Comparison of ENCODE assay signal across 8 mouse cellular contexts in the genomic region with DNA sequence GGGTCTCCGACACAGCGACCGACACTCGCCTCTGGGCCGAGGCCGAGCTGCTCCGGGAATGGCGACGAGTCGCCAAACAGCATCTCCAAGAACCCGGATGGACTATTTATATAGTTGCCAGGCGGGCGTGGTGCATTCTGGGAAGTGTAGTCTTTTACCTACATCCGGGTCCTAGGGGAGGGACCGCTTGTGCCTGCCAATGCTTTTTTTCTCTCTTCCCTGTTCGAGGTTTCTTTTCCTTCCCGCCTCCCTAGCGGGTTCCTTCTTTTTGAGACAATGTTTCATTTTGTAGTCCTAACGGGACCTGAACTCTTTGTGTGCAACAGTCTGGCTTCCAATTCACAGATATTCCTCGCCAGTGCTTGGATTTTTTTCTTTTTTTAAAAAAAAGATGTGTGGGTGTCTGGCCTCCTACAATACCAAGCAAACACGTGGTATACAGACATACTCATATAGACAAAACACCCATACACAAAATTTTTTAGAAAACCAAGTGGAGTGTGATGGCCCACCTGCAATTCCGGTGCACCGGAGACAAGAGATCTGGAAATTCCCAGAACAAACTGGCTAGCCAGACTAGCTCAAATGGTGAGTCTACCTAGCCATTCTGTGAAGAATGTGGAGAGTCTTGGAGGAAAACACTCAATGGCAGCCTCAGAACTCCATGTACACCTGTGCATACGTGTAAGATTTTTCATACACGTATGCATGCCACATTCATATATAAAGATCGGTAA. TPM values are rescaled to one million over a fixed set of nuclear protein-coding genes. Genes with fewer than 3 reads are reported as not detected.
DNase-seq lines count a peak whose midpoint lies in the region; ATAC-seq and TF ChIP-seq lines count a peak whose summit lies in the region.

Rnf10 (minus strand) TSS at position 87 of the 737 bp plus-strand sequence.

- WGBS in forebrain, embryonic 16.5 days: 12% methylated on average over 26 of the region's 26 CpGs
- WGBS in lung, embryonic 14.5 days: 11% methylated on average over 26 of the region's 26 CpGs
- WGBS in olfactory bulb, adult 2 months: 10% methylated on average over 26 of the region's 26 CpGs
- 13% methylated on average over 26 of the region's 26 CpGs for WGBS in thymus, adult 2 months

- peak within 1 kb of the TSS; percentile 70 for H3K4me2 ChIP-seq in forebrain, embryonic 16.5 days (ENCODE audit: low read length)
- peak within 1 kb of the TSS; percentile 82 for H3K4me2 ChIP-seq in lung, embryonic 14.5 days

- H3K9ac ChIP-seq in ES-E14 (ENCODE audit: insufficient read depth, low read depth, low read length, poor library complexity, severe bottlenecking): peak within 1 kb of the TSS; percentile 97
- H3K9ac ChIP-seq in forebrain, embryonic 16.5 days (replicated peaks; ENCODE audit: low read depth, low read length): peak within 1 kb of the TSS; percentile 96
- H3K9ac ChIP-seq in lung, embryonic 14.5 days: peak within 1 kb of the TSS; percentile 96

- peak; percentile 99 for TF ChIP-seq POLR2A in olfactory bulb, adult 2 months (IDR thresholded peaks at IDR 0.05; ENCODE audit: insufficient read depth, low read depth, low read length)
- peak; percentile 98 for TF ChIP-seq POLR2A in thymus, adult 2 months (IDR thresholded peaks at IDR 0.05; ENCODE audit: control insufficient read depth, extremely low read depth, insufficient read depth, low read length, poor library complexity)

- intact Hi-C loops in heart, postnatal 36 days (cut with DNase I): loop anchor here (2.0 kb wide), 1 partner anchor 68 kb away; the partner anchor contains the start of genes Gatc and Triap1

- in situ Hi-C loops in ES-E14 (cut with MboI; ENCODE audit: low sequenced_read_pairs in 2 of 2, unreplicated experiment in 2 of 2): no loop called here

- H3K9me3 ChIP-seq in ES-E14 (ENCODE audit: control insufficient read depth, insufficient read depth, low read depth, low read length): no peaks in the 10 kb centered on the region
- H3K9me3 ChIP-seq in forebrain, embryonic 16.5 days (ENCODE audit: control insufficient read depth, low read length): no peaks in the 10 kb centered on the region
- H3K9me3 ChIP-seq in lung, embryonic 14.5 days (ENCODE audit: low read depth, low read length): no peaks in the 10 kb centered on the region

- ATAC-seq in forebrain, embryonic 16.5 days: peak; percentile 93
- ATAC-seq in lung, embryonic 14.5 days (ENCODE audit: insufficient read depth): peak; percentile 91

- peak; percentile 99 for DNase-seq in ES-E14 (ENCODE audit: low read depth, low spot score)
- peak; percentile 96 for DNase-seq in cerebellum, adult 11-12 months
- DNase-seq in heart, postnatal 36 days: peak; percentile 99 to 100
- peak; percentile 97 to 99 for DNase-seq in layer of hippocampus, adult 2 months (ENCODE audit: low spot score in 2 of 2)
- DNase-seq in lung, embryonic 14.5 days: peak; percentile 99
- DNase-seq in thymus, adult 2 months: peak; percentile 99

- H3K36me3 ChIP-seq in ES-E14 (ENCODE audit: control insufficient read depth, insufficient read depth, low read length, poor library complexity, severe bottlenecking): peaks cover 11% of the 10 kb centered on the region
- H3K36me3 ChIP-seq in forebrain, embryonic 16.5 days (ENCODE audit: control insufficient read depth, insufficient read depth): no peaks in the 10 kb centered on the region
- H3K36me3 ChIP-seq in lung, embryonic 14.5 days (ENCODE audit: insufficient read depth): peaks cover 12% of the 10 kb centered on the region; the same call in 1 of the 2 replicates
- no peaks in the 10 kb centered on the region for H3K36me3 ChIP-seq in thymus, adult 2 months (ENCODE audit: control insufficient read depth, insufficient read depth, low read length)

- no peak for TF ChIP-seq CTCF in layer of hippocampus, adult 2 months (conservative IDR thresholded peaks at IDR 0.05)
- no peak for TF ChIP-seq CTCF in lung, embryonic 14.5 days (IDR thresholded peaks at IDR 0.05; ENCODE audit: low read depth)
- no peak for TF ChIP-seq CTCF in olfactory bulb, adult 2 months (IDR thresholded peaks at IDR 0.05; ENCODE audit: insufficient read depth, low read depth, low read length)
- no peak for TF ChIP-seq CTCF in thymus, adult 2 months (IDR thresholded peaks at IDR 0.05; ENCODE audit: borderline replicate concordance, control insufficient read depth, extremely low read depth, insufficient read depth, low read length, poor library complexity)

- H3K4me1 ChIP-seq in ES-E14 (ENCODE audit: control insufficient read depth in 2 of 2, insufficient read depth in 2 of 2, low read length in 2 of 2, poor library complexity in 1 of 2): peaks cover 2 to 10% of the 10 kb centered on the region in 2 experiments
- peaks cover 33% of the 10 kb centered on the region for H3K4me1 ChIP-seq in forebrain, embryonic 16.5 days (replicated peaks; ENCODE audit: control insufficient read depth, insufficient read depth, low read length)
- H3K4me1 ChIP-seq in lung, embryonic 14.5 days (ENCODE audit: insufficient read depth): no peaks in the 10 kb centered on the region; the same call in 1 of the 2 replicates
- 0 out of 2 replicates have a peak, but pooled peaks cover 3% of the 10 kb centered on the region for H3K4me1 ChIP-seq in olfactory bulb, adult 2 months (ENCODE audit: control insufficient read depth, insufficient read depth, low read length)
- H3K4me1 ChIP-seq in thymus, adult 2 months (replicated peaks; ENCODE audit: control insufficient read depth, insufficient read depth, low read length): peaks cover 12% of the 10 kb centered on the region

- peak within 1 kb of the TSS; percentile 97 to 98 for H3K4me3 ChIP-seq in ES-E14 (ENCODE audit: insufficient read depth in 1 of 2, low read depth in 1 of 2, low read length in 2 of 2, poor library complexity in 1 of 2, severe bottlenecking in 1 of 2)
- peak within 1 kb of the TSS; percentile 99 for H3K4me3 ChIP-seq in forebrain, embryonic 16.5 days (replicated peaks; ENCODE audit: low read length)
- peak within 1 kb of the TSS; percentile 78 for H3K4me3 ChIP-seq in layer of hippocampus, adult 2 months
- H3K4me3 ChIP-seq in lung, embryonic 14.5 days (ENCODE audit: low read depth, low read length): peak within 1 kb of the TSS; percentile 98
- peak within 1 kb of the TSS; percentile 87 for H3K4me3 ChIP-seq in olfactory bulb, adult 2 months (ENCODE audit: insufficient read depth, low read depth, low read length)
- peak within 1 kb of the TSS; percentile 79 for H3K4me3 ChIP-seq in thymus, adult 2 months (ENCODE audit: control insufficient read depth, insufficient read depth, low read length)

- H3K27ac ChIP-seq in ES-E14 (ENCODE audit: insufficient read depth, low read depth, low read length, poor library complexity, severe bottlenecking): peak within 1 kb of the TSS; percentile 82
- H3K27ac ChIP-seq in forebrain, embryonic 16.5 days (ENCODE audit: low read length): peak within 1 kb of the TSS; percentile 89
- H3K27ac ChIP-seq in layer of hippocampus, adult 2 months: peak within 1 kb of the TSS; percentile 96
- peak within 1 kb of the TSS; percentile 82 for H3K27ac ChIP-seq in lung, embryonic 14.5 days (ENCODE audit: low read depth)
- peak within 1 kb of the TSS; percentile 77 for H3K27ac ChIP-seq in olfactory bulb, adult 2 months (ENCODE audit: insufficient read depth, low read depth, low read length)
- no peak within 1 kb of the TSS for H3K27ac ChIP-seq in thymus, adult 2 months (ENCODE audit: control insufficient read depth, insufficient read depth, low read length)

- no peaks in the 10 kb centered on the region for H3K27me3 ChIP-seq in forebrain, embryonic 16.5 days (replicated peaks; ENCODE audit: control insufficient read depth, insufficient read depth, low read length)
- H3K27me3 ChIP-seq in lung, embryonic 14.5 days (ENCODE audit: insufficient read depth, low read length): no peaks in the 10 kb centered on the region
- no peaks in the 10 kb centered on the region for H3K27me3 ChIP-seq in thymus, adult 2 months (ENCODE audit: control insufficient read depth, insufficient read depth, low read length)

TF ChIP-seq in ES-E14, 5 proteins besides CTCF, POLR2A, EP300 and RAD21:
- TF ChIP-seq CHD2 (IDR thresholded peaks at IDR 0.05; ENCODE audit: low read depth, low read length) (no peak), ZNF384 (IDR thresholded peaks at IDR 0.05; ENCODE audit: low read depth, low read length) (peak; percentile 94), MAFK (IDR thresholded peaks at IDR 0.05; ENCODE audit: insufficient read depth, low read depth, low read length) (no peak), ZC3H11A (IDR thresholded peaks at IDR 0.05; ENCODE audit: borderline replicate concordance, low read depth, low read length) (no peak), HCFC1 (IDR thresholded peaks at IDR 0.05; ENCODE audit: borderline replicate concordance, insufficient read depth, low read length) (peak; percentile 95)

RNA-seq across cellular contexts. Expression of gene Rnf10, which starts in this region (rescaled TPM):
- 134 and 138 TPM in 2 replicates for total RNA-seq in ES-E14 (2012; rRNA removed)
- 168 and 176 TPM in 2 replicates for polyA plus RNA-seq in forebrain, embryonic 16.5 days (2015; fragmentation: Nextera tagmentation; extraction: Ambion mirVana)
- 100 to 1,000 TPM; 378 to 424 TPM for total RNA-seq in heart, postnatal 36 days (2021)
- total RNA-seq in layer of hippocampus, adult 2 months (2021): 100 to 1,000 TPM; 238 to 248 TPM
- 92.5 and 97.2 TPM in 2 replicates for polyA plus RNA-seq in lung, embryonic 14.5 days (2014; fragmentation: Nextera tagmentation; extraction: Ambion mirVana)
- 496 TPM in 1 of 2 replicates, not detected in the other for polyA plus RNA-seq in olfactory bulb, adult 2 months (2012; ENCODE audit: insufficient read depth, insufficient read length, low replicate concordance, missing spikeins)
- 178 and 224 TPM in 2 replicates for polyA plus RNA-seq in thymus, adult 2 months (2012; rRNA removed)
